Mouse (Mus musculus): Measurements from ENCODE around the gene Wnt9a. TPM values are rescaled to one million over a fixed set of nuclear protein-coding genes. Genes with fewer than 3 reads are reported as not detected.
A peak's percentile ranks its signal among the peaks of the same experiment; 100 is the strongest.

Gene Wnt9a
- polyA plus RNA-seq, 1 experiment from 2014 or later = 1.2 TPM

- DNase-seq (ENCODE audit: low spot score) = peak; percentile 70
These were observed 3.8 kb upstream of the Wnt9a start for GRCm38 (mm10) chr11:59302700-59303569.

DNA sequence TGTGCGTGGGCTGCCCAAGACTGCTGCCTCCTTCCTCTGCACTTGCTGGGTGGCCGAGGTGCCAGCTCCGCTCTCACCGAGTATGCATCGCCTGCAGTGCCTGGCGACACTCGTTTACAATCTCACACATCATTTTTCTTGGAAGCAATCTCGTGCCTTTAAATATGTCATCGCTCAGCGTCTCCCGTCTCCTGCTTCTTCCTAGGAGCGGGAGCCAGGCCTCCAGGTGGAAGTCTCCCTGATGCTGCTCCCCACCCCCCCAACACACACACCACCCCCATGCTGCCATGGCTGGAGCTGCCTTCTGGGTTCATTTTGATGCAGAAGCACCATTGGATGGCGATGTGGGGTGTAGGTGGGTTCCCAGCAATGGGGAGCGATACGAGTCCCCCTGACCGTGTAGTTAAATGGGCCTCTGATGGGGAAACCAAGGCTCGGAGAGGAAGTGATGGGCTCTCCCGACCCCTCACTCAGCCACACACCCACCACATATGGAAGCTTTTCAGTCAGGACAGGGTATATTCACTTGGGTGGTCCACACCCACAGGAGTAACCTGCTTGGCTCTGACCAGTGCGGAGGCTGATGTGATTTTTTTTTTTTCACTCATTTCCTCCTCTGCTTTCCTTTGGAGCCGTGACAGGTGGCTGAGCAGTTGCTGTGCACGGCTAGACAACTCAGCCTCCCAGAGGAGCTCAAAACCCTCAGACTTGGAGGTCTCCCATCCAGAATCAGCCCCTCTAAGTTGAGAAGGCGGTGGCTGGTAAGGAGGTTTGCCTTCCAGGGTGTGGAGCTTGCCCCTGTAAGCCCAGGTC lies 1.5 kb upstream of the Wnt9a start:
- DNase-seq (ENCODE audit: low spot score) = no peak

DNA sequence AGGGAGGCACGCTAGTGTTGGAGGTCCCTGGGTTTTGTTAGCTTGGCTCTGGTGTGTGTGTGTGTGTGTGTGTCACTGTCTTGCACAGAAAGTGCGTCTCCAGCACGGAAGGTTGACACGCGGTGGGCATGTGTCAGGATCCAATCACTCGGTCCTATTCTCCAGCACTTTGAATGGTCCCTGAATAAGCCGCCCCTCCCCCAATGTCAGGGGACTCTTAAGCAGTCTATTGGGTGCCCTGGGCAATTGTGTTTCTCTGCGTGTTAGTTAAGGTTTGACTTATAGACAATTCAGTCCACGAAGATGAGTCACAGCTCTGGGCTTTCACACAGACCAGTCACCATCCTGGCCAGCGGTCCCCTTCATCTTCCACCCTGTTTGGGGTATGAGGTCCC lies 910 bp upstream of the Wnt9a start:
- DNase-seq (ENCODE audit: low spot score) = no peak

DNA sequence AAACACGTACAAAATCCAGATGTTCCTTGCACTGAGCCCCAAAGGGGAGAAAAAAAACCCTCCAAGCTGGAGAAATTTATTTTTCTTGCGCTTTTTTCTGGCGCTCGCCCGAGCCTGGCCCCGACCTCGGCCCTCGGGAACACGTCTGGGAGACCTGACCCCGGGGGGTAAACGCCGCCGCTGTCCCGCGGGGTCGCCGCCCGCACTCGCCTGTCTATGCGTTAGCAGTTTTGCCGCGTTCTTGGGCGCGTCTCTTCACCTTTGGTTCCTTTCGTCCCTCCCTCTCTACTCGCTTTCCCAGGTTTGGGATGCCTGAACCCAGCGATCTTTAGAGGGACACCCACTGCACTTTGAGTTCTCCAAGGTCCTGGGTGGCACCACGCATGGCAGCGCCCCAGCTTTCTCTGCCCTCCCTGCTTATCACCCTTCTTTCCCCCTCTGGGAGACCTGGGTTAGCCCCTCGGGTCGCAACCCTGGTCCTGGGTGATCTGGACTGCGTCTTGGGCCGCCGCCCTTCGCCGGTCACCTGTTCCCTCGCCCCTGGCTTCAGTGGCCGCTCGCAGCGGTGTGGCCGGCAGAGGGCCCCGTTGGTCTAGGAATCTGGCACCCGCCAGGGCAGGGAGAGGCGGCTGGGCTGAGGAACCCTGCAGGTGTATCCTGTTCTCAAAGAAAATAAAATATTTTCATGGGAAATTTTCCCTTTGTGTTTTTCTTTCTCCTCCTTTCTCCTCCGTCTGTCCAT lies 865 bp downstream of the Wnt9a start:
- peak; percentile 36 for DNase-seq (ENCODE audit: low spot score)

DNA sequence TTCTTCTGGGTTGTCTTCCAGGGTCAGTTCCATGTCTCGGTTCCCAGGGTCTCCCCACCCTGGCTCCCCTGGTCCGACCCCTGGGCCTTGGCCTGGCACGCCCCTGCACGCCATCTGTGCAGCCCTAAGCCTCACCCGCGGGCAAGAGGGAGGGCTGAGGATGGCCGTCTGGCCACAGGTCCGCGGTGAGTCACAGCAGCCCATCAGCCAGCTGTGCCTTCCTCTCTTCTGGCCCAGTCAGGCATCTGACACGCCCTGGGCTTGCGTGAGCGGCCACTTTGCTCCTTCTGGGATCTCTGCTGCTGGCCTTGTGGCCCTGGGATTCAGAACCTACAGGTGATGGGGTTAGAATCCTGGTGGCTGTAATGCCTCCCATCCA lies 1.4 kb downstream of the Wnt9a start:
- DNase-seq (ENCODE audit: low spot score) = no peak

DNA sequence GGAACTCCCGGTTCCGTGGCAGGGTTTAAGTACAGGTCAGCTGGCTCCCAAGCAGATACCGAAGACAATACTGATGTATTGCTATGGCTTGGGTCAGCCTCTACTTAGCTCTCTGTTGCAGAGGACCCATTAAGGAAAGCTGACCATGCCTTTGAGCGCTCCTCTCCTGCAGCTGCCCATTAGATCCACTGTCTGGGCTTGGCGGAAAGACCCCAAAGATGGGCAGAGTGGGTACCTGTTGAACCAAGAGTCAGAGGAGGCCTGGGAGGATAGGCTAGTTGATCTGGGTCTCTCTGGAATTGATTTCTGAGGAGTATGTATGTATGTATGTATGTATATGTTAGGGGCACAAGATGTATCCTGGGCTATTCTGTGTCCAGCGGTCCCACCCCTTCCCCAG lies 1.9 kb downstream of the Wnt9a start:
- DNase-seq (ENCODE audit: low spot score) = no peak

- no peak for DNase-seq (ENCODE audit: low spot score)
These were observed 2.5 kb downstream of the Wnt9a start for GRCm38 (mm10) chr11:59309106-59309805.

GRCm38 (mm10) chr11:59309976-59310375 lies 3.2 kb downstream of the Wnt9a start:
- DNase-seq (ENCODE audit: low spot score) = no peak

DNA sequence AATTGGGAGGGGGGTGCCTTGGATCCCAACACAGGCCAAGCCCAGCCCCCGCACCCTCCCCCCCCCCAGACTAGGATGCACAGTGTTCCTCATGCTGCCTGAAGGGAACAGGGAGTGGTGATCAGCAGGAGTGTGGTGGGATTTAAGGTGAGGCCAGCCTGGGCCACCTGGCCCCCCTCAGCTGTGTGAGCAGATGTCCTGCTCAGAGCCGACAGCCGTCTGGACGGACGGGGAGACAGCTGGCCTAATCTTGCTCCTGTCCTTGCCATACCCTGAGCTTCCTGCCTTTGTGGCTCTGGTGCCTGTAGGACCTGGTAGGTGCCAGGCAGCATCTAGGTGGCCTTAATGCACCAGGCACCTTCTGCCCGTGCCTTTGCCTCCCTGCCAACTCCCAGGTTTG lies 5.3 kb downstream of the Wnt9a start:
- no peak for DNase-seq (ENCODE audit: low spot score)

DNA sequence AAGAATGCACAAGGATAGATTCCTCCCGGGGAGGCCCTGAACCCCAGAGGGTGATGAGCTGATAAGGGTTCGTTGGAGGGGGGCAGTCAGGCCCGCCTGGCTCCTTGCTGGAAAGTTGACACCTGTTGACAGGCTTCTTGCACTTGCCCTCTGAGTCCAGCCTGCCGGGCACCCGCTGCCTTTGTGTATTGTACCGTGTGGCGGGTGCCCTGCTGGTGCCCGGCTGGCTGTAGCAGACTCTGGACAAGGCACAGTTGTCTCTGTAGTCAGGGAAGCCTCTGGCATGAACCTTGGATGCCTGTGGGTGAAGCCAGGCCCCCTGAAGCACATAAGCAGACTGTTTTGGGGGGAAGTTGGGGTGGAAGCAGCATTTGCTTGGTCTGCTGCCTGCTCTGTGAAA lies 5.8 kb downstream of the Wnt9a start:
- no peak for DNase-seq (ENCODE audit: low spot score)

- DNase-seq (ENCODE audit: low spot score) = no peak
These were observed 6.5 kb downstream of the Wnt9a start for GRCm38 (mm10) chr11:59313029-59313811.

GRCm38 (mm10) chr11:59313944-59314343 lies 7.2 kb downstream of the Wnt9a start:
- DNase-seq (ENCODE audit: low spot score) = no peak

- no peak for DNase-seq (ENCODE audit: low spot score)
These were observed 9.8 kb downstream of the Wnt9a start for GRCm38 (mm10) chr11:59316517-59316916.

DNA sequence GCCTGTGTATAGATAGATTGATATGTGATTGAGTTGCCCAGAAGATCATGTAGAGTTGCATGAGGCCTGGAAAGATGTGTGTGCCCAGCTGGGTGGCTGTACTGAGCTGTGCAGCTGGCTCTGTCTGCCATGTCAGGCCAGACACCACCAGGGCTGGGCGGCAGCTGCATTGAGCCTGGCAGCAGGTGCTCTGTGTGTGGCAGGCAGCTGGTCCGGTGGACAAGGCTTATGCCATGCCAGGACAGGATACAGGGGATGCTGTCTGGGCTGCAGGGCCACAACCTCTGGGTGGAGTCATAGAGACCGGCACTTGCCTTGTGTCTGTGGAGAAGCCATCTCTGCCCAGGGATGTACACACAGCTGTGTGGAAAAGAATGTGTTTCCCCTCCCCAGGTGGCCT lies 16.3 kb downstream of the Wnt9a start:
- DNase-seq (ENCODE audit: low spot score) = no peak

DNA sequence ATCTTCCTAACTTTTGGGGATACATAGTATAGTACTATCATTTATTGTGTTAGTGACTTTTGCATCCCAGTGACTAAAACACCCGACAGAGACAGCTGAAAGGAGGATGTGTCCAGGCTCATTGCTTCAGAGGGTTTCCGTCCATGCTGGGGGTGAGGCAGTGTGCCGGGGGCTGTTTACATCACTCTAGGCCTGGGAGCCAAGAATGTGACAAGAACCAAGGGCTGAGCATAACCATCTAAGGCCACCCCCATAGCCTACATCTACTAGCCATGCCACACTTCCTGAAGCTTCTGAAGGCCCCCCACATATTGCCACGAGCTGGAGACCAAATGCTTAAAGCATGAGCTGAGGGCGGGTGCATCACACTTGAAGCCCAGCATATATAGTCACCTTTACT lies 18.0 kb downstream of the Wnt9a start:
- DNase-seq (ENCODE audit: low spot score) = no peak

DNA sequence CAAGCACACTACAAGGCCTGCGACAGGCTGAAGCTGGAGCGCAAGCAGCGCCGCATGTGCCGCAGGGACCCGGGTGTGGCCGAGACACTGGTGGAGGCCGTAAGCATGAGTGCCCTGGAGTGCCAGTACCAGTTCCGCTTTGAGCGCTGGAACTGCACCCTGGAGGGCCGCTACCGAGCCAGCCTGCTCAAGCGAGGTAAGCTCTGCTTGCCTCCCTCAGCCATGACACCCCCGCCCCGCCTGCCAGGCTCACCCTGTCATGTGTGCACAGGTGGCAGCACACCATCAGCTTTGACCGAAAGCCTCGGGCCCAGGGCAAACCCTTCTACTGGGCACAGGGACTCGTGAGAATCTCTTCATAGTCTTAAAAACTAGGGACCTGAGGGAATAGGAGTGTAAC lies 20.9 kb downstream of the Wnt9a start:
- DNase-seq (ENCODE audit: low spot score) = no peak

- no peak for DNase-seq (ENCODE audit: low spot score)
These were observed 22.9 kb downstream of the Wnt9a start for GRCm38 (mm10) chr11:59329616-59330015.

DNA sequence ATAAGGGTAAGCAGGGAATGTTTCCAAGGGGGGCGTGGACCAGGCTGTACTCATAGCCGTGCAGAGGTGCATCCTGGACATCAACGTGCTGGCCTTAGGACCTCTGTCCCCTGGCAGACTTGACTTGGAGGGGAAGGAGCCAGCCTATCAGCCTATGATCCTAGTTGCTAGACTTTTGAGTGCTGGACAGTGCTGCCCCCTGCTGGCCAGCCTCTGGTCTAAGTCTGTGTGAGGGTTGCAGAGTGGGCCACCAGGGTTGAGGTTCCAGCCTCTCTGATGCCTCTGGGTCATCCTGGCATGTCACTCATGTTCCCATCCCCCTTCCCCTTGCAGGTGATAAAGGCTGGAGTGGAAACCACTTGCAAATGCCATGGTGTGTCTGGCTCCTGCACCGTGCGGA lies 23.8 kb downstream of the Wnt9a start:
- peak; percentile 59 for DNase-seq (ENCODE audit: low spot score)

GRCm38 (mm10) chr11:59331167-59331869 lies 24.6 kb downstream of the Wnt9a start:
- DNase-seq (ENCODE audit: low spot score) = no peak

GRCm38 (mm10) chr11:59332938-59333337 lies 26.2 kb downstream of the Wnt9a start:
- DNase-seq (ENCODE audit: low spot score) = no peak
